Mouse (Mus musculus) Patski (cell line): ENCODE measurements around the gene 4933424G06Rik. TPM values are rescaled to one million over a fixed set of nuclear protein-coding genes. Genes with fewer than 3 reads are reported as not detected.
A peak's percentile ranks its signal among the peaks of the same experiment; 100 is the strongest.

Experiments used
- ATAC-seq: fragments of 100-300 bp; one replicate; pipeline ENCODE4 v1.8.0; 2021
- CTCF ChIA-PET: fragments of 350-600 bp; sonication (Branson Sonifier 250); formaldehyde crosslinking; loops from one replicate; lab custom pipeline; 2022; ENCODE audit warnings: inconsistent platforms; lab: Charles Lee
- POLR2A ChIA-PET: fragments of 350-600 bp; sonication (Branson Sonifier 250); formaldehyde crosslinking; loops from one replicate; lab custom pipeline; 2022; ENCODE audit warnings: antibody characterized with exemption, inconsistent platforms; lab: Charles Lee
- DNase-seq: peaks from one replicate; pipeline ENCODE4 v3.0.0-alpha.2; 2011; ENCODE audit warnings: low read depth, low spot score
- H3K27me3 ChIP-seq: fragments of 371-371 bp; one replicate; pipeline ENCODE4 v1.5.1; 2021
- CTCF ChIP-seq: fragments of 100-300 bp; IDR thresholded peaks from one replicate; pipeline ENCODE4 v1.5.1; 2021
- in situ Hi-C: fragments of 300-500 bp; cut with MboI; formaldehyde crosslinking; loops from 3 replicates; pipeline ENCODE4 v1.11.1; 2018; ENCODE audit warnings: low pct_unique_long_range_greater_than_20kb, mixed read lengths
- polyA plus RNA-seq: library from polyadenylated mRNA; unstranded; gene quantifications from one replicate; pipeline ENCODE4 v1.2.3, GENCODE M21; 2021

4933424G06Rik gene
- polyA plus RNA-seq, 1 experiment from 2014 or later = 0.23 TPM

GRCm38 (mm10) chr1:36766431-36767205 is 56.7 kb downstream of the 4933424G06Rik start:
- CTCF ChIA-PET = no interaction called here
- POLR2A ChIA-PET = no interaction called here
- DNase-seq = peak; percentile 24
- no peak for TF ChIP-seq CTCF
- in situ Hi-C loops = no loop called here
- no peaks in the 10 kb centered on the region for H3K27me3 ChIP-seq
- ATAC-seq = peak; percentile 48

GRCm38 (mm10) chr1:36767321-36767720 is 57.4 kb downstream of the 4933424G06Rik start:
- POLR2A ChIA-PET = no interaction called here
- H3K27me3 ChIP-seq = no peaks in the 10 kb centered on the region
- CTCF ChIA-PET = no interaction called here
- no peak for TF ChIP-seq CTCF
- DNase-seq (no peak), ATAC-seq (no peak)
- in situ Hi-C loops = no loop called here

GRCm38 (mm10) chr1:36768786-36769185 is 58.8 kb downstream of the 4933424G06Rik start:
- no peak for ATAC-seq
- CTCF ChIA-PET = no interaction called here

GRCm38 (mm10) chr1:36769951-36770350 is 60.0 kb downstream of the 4933424G06Rik start:
- ATAC-seq = no peak
- H3K27me3 ChIP-seq = no peaks in the 10 kb centered on the region
- no peak for TF ChIP-seq CTCF
- in situ Hi-C loops = no loop called here
- ChIA-PET POLR2A (no interaction called here), CTCF (no interaction called here)
- no peak for DNase-seq

More at GRCm38 (mm10) chr1:36768786-36769185, 58.8 kb downstream of the 4933424G06Rik start:
- in situ Hi-C loops = no loop called here
- no peak for DNase-seq
- TF ChIP-seq CTCF = no peak
- H3K27me3 ChIP-seq = no peaks in the 10 kb centered on the region
- POLR2A ChIA-PET = no interaction called here

- CTCF ChIA-PET = no interaction called here
- no peak for ATAC-seq
- POLR2A ChIA-PET = no interaction called here
- no peak for TF ChIP-seq CTCF
- in situ Hi-C loops = no loop called here
- H3K27me3 ChIP-seq = no peaks in the 10 kb centered on the region
- no peak for DNase-seq
Observed at GRCm38 (mm10) chr1:36770998-36771397, 61.0 kb downstream of the 4933424G06Rik start.

- ChIA-PET CTCF (no interaction called here), POLR2A (no interaction called here)
- TF ChIP-seq CTCF = no peak
- H3K27me3 ChIP-seq = no peaks in the 10 kb centered on the region
- DNase-seq (peak; percentile 6), ATAC-seq (peak; percentile 50)
- in situ Hi-C loops = no loop called here
Observed at GRCm38 (mm10) chr1:36772198-36772934, 62.4 kb downstream of the 4933424G06Rik start.

- in situ Hi-C loops = loop anchor here (5.0 to 25.0 kb wide), 3 partner anchors 472 to 857 kb away; no protein-coding TSS in a partner anchor
- no peak for TF ChIP-seq CTCF
- H3K27me3 ChIP-seq = peaks cover 14% of the 10 kb centered on the region
- no peak for DNase-seq
- ATAC-seq = no peak
- ChIA-PET POLR2A (no interaction called here), CTCF (no interaction called here)
Observed at GRCm38 (mm10) chr1:36780793-36781192, 70.8 kb downstream of the 4933424G06Rik start.

- POLR2A ChIA-PET = no interaction called here
- ATAC-seq = no peak
- in situ Hi-C loops = loop anchor here (5.0 to 25.0 kb wide), 3 partner anchors 470 to 855 kb away; no protein-coding TSS in a partner anchor
- CTCF ChIA-PET = no interaction called here
- no peak for DNase-seq
- peaks cover 14% of the 10 kb centered on the region for H3K27me3 ChIP-seq
- no peak for TF ChIP-seq CTCF
Observed at GRCm38 (mm10) chr1:36782476-36782875, 72.5 kb downstream of the 4933424G06Rik start.

- no peak for TF ChIP-seq CTCF
- DNase-seq (peak; percentile 7), ATAC-seq (peak; percentile 72)
- CTCF ChIA-PET = no interaction called here
- H3K27me3 ChIP-seq = peaks cover 14% of the 10 kb centered on the region
- in situ Hi-C loops = loop anchor here (5.0 to 25.0 kb wide), 3 partner anchors 468 to 853 kb away; no protein-coding TSS in a partner anchor
- POLR2A ChIA-PET = no interaction called here
Observed at GRCm38 (mm10) chr1:36784365-36785134, 74.6 kb downstream of the 4933424G06Rik start.

GRCm38 (mm10) chr1:36785238-36785641 is 75.3 kb downstream of the 4933424G06Rik start:
- DNase-seq = no peak
- H3K27me3 ChIP-seq = peaks cover 14% of the 10 kb centered on the region
- CTCF ChIA-PET = no interaction called here
- no peak for TF ChIP-seq CTCF
- ATAC-seq = no peak
- in situ Hi-C loops = loop anchor here (25.0 kb wide), 2 partner anchors 602 to 852 kb away; no protein-coding TSS in a partner anchor
- POLR2A ChIA-PET = no interaction called here
